Mouse (Mus musculus): ENCODE measurements at regions not wholly inside any gene's neighbourhood (a gene's known extent, or its start where the extent isn't known, plus 50 kb on each side); places are given as distances from the start of the nearest gene placed in this dataset.

DNA sequence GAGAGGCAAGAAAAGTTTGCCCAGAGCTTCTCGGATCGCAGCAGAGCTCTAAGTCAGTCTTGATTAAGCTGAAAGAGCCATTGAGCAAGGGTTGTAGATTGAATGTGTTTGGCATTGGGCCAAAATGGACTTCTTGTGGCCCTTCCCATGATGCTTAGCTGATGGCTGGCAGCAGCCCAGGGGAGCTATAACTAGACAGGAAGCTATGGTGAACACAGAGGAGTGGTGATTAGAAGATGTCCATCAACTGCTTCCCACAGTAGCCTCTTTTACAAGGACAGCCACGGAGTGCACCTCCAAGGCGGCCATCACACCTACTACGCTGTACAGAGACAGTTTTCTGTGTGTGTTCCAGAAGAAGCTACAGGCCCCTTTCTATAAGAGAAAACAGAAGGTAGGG, 116.4 kb upstream of the Map1b start:
- peak; percentile 53 for DNase-seq (ENCODE audit: low spot score)

DNA sequence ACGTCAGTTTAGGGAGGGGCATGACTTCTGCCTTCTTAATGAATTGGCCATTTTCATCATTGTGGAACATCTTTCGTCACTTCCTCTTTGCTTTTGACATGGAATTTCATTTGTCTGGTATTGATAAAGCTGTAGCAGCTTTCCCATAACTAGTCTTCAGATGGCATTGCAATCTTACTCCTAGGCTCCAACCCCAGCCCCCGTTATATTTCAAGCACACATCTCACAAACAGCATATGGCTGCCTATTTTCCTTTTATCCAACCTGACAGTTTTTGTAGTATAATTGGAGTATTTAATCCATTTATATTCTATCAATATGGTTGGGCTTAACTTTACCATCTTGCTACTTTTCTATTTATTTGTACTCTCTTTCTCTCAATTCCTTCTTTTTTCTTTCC, 114.5 kb upstream of the Map1b start:
- no peak for DNase-seq (ENCODE audit: low spot score)

DNA sequence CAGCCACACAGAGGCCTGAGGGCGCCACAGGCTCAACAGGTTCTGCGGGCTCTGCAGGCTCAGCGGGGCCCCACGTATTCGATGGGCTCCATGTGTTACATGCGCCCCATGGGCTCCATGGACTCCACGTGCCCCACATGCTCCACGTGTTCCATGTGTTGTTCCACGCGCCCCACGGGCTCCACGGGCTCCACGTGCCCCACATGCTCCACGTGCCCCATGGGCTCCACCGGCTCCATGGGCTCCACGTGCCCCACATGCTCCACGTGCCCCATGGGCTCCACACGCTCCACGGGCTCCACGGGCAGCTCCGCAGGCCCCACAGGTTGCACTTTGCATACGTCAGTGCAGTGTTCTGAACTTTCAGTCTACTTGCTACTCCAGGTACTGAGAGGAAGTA, 114.0 kb upstream of the Map1b start:
- DNase-seq (ENCODE audit: low spot score) = no peak

DNA sequence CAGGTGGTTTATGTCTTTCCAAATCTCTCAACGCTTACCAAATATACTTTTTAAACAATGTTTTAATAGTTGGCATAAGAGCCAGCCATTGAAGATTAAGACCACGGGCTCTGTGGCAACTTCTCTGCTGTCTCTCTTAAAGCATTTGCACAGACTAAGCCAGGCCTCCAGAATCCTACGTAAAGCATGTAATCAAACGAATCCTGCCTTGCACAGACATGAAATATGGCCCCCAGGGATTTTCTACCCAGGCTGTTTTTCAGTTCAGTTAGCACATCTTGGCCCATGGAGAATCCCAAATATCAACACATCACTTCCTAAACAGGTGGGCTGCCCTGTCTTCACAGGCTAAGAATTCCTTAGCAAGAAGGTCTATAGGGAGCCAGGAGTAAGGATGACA, 108.9 kb upstream of the Map1b start:
- DNase-seq (ENCODE audit: low spot score) = peak; percentile 21

DNA sequence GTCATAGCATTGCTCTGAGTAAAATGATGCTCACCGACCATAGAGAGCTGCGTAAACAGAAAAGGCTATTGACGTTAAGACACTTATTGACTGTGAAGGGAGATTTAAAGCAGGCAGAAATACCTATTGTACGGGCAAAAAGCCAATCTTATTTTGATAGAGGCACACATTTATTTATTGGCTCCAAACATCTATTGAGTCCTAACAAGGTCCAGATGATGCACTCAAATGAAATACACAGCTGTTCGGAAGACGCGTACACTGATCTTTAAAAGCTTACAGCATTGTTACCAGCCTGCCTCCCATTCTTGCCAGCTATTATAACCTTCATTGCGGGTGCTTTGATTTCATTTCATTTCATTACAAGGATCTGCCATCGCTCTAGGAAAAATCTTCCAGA, 102.0 kb upstream of the Map1b start:
- DNase-seq (ENCODE audit: low spot score) = no peak

DNA sequence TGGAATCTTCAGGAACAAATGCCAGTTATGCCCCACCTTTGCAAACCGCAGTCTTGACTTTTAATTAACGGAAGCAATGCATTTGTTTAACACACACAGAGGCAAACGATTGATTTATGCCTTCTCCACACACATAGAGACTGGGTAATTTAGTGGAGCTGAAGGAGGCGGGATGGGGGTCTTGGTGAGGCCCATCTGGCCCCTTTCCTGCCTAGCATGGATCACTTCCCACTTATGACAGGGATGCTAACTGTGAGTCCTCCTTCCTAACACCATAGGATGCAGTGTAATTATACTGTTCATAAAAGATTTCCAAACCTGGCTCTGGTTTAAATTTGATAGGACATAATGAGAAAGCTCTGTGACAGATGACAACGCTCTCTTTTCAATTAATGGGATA, 101.1 kb upstream of the Map1b start:
- peak; percentile 16 for DNase-seq (ENCODE audit: low spot score)

DNA sequence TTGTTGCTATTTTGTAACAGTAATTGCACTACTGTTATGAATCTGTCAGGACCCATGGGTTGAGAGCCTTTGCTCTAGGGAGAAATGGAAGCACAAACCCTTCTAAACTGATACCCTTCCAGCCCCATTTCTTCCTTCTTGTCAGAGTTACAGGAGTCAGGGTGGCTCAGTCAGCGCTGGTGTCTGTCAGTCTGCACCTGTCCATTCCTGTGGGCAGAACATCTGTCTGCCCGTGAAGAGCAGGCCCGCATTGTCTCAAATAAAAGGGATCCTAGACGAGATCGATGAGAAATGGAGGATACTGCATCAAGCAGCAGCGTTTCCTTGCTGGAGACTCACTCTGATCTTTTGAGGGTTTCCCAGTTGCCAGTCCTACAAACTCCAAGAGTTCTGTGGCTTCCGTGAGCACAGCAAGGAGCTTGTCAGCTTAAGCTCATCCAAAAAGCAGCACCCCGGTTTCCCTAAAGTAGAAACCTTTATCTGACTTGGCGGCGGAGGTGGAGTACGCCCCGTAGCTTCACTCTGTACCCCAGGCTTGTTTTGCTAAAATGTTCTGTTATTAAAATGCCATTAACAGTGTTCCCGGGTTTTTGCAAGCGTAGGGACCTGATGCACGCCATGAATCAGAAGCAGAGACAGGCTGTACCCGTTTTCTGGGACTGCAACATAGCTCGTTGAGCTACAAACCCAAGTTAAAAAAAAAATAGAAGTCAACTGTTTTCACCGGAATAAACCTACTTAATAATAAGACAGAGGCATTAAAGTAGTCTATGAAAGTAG, 95.6 kb upstream of the Map1b start:
- DNase-seq (ENCODE audit: low spot score) = no peak

DNA sequence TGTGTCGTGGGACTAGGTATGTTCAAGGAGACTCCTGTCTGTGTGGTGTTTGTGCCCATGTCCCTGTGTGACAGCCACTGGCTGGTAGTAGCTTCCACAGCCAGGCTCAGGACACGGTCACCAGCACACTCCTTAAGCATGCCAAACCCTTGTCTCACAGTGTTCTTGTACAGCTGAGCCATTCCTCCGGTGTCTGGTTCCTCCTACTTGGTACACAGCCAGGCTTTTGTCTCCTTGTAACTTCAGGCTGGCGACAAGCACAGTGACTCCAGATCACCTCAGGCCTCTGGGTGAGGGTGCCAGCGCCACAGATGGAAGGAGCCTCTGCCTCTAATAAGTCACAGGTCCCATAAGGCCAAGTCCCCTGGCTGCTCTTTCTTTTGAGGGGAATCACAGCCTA, 94.2 kb upstream of the Map1b start:
- DNase-seq (ENCODE audit: low spot score) = peak; percentile 35

DNA sequence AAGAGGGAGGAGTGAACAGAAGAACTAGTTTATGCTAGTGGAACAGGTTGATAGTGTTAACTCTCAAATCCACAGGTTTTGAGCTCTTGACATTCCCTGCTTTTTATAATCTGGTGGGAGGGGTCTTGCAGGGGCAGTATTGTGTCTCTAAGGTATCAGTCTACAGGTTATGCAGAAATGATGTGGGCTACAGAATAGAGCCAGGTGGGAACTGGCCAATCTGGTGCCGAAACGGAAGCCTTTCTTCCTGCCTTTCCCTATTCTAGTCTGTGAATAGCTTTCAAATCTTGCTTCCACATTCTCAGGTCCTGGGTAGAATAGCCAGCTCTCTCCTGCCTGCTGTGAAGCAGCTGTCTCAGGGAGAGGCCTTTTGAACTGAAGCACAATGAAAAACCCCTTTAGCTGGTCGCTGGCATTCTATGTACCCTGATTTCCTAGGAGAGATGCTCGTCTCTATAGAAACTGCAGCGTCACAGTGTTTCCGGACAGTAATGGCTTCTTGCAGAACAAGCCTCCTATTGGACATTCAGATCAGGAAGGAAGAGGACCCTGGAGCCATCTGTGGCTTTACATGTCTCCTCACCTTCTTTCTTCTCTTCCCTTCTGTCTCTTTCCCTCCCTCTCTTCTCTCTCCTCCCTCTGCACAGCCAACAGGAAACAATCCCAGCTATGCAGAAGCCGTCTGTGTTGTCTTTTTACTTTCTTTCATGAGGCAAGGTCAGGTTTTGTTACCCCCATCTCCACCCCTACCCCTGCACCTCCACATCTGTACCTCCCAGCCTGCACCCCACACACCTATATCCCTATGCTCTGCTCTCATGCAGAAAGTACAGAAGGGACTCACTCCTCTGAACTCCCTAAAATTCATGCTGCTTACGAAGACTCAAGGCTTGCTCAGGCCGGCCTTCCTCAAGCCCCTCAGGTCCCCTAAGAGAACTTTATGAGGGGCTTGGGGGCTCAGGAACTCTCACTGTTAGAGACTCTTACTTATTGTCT, 93.1 kb upstream of the Map1b start:
- no peak for DNase-seq (ENCODE audit: low spot score)

DNA sequence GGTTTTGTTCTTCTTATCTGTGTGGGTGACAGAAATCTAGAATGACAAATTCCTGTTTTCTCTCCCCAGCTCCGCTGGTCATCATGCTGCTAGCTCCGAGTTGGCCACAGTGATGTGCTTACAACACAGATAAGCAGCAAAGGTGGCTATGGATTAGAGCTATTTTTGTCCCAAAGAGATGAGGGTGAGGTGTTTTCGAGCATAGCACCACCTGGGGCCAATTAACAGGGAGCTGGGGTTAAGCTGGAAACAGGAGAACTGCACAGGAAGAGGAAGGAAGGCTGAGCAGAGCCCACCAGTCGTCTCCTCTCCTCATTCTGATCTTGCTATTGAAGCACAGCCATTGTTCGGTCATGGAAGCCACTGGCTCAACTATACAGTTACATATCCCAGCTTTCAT, 92.3 kb upstream of the Map1b start:
- no peak for DNase-seq (ENCODE audit: low spot score)

DNA sequence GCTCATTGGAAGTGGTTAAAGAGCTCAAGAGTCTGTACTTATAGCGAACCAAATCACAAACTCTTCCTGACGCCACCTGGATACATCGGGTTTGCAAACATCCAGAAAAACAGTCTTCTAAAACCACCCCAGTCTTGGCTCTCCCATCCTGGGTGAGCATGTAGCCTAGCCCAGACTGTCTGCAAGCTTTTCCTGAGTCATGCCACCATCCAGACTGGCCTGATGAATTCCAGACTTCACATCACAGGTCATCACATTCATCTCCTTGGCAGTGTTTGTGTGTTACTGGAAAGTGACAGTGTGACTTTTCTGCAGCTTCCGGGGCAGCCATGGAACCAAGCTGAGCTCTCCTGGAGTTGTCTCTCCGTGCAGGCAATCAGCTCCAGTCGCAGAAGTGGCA, 90.9 kb upstream of the Map1b start:
- peak; percentile 43 for DNase-seq (ENCODE audit: low spot score)

DNA sequence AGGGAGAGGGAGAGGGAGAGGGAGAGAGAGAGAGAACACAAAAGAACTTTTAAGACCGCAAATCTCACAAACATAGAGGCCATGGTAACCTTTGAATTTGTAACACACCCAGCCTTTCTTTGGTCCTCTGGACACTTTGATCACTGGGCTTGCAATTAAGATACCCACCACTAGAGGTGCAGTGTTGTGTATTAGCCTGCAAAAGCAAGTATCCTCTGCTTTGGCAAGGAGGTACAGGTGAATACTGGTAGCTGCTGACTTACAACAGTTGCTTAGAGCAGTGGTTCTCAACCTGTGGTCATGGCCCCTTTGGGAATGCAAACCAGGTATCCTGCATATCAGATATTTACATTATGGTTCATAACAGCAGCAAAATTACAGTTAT, 90.3 kb upstream of the Map1b start:
- DNase-seq (ENCODE audit: low spot score) = peak; percentile 28

DNA sequence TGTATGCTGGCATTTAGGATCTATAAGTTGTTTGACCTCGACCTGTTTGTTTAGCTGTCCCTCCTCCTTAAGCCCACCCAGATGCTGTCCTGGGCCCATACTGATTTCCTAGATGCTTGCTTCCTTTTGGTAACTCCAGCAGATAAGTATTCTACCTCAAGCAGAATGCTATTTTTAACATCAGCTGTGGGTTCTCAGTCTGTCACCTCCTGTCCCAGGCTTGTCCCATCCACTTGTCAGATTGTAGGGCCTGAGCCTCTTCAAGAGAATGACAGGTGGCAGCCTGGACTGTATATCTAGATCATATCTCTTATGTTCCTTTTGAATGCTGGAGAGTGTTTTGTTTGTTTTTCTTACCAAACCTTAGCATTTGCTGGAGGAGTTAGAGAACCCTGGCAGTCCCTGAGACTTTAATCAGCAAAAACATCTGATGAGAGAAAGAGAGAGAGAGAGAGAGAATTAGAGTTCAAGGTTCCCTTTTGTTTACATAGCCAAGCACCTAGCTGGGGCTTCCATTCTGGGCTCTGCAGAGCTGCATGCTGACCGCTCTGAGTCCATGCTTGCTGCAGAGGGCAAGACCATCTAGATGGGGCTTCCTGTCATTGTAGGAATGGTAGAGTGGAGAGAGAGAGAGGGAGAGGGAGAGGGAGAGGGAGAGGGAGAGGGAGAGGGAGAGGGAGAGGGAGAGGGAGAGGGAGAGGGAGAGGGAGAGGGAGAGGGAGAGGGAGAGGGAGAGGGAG, 89.7 kb upstream of the Map1b start:
- DNase-seq (ENCODE audit: low spot score) = no peak

DNA sequence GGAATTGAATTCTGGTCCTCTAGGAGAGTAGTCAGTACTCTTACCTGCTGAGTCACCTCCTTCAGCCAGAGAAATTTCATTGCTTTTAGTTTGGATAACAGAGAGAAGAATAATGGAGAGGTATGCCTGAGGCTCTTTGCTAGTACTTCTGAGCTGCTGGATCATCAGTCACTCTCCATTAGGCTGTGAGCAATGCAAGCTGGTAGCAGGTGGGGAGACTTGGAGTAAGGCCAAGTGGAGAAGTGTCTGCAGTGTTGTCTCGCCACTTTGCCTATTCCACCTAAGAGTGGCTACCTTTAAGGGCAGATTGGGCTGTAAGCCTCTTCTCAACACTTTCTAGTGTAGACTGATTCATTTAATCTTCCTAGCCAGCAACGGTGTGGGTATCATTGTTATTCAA, 81.6 kb upstream of the Map1b start:
- no peak for DNase-seq (ENCODE audit: low spot score)

DNA sequence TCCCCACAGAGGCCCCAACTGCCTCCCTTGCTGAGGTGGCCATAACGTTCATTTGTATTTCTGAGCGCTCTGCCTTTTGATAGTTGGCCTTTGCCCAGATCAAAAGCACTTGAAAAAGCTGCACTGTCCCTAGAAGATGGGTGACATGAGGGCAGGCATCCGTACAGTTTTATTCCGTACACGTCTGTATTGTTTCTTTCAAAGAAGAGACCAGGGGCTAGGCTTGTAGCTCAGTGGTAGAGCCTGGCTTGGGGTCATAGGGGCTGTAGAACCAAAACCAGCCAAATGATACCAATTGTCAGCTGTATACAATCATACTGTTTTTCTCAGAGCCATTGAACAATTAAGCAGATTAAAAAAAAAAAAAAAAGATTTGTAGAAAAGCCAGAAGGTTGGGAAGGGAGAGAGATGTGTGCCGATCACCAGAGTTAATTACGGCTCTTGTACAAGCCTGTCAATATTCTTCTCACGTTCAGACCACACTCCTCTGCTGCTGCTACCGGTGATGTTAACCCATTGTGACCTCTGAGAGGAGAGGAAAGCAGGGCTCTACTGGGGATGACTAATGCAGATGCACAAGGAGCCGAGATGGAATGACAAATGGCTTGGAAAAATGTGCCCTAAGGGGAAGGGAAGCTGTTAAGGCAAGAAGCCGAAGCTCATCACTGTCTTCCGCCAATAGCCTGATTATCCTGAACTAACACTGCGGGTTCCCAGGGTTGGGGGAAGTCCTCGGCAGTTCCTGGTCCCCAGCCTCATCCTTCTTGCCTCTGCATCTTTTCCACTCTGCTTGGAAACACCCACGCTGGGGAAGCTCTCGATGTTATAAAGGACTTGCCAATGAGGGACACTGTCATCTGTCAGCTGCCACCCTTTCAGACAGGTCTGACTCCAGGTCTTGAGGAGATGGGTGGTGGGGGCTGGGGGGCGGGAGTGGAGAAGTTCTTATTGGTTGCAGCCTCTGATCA, 77.8 kb upstream of the Map1b start:
- DNase-seq (ENCODE audit: low spot score) = no peak

DNA sequence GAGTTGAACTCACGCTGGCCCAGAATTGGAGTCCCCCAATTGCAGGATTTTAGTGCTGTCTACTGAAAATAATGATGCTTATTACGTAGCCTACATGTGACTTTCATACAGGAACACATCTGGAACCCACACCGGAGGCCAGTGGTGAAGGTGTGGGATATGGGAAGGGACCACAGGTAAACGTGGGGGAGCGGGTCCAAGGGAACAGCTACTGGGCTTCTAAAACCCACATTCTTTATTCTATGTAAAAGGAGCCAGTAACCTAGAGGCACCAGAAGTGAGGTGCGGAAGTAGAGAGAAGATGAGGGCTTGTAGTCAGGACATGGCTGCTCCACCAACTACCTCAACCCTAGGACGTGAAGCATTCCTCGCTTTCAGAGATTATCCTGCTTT, 76.9 kb upstream of the Map1b start:
- DNase-seq (ENCODE audit: low spot score) = no peak

DNA sequence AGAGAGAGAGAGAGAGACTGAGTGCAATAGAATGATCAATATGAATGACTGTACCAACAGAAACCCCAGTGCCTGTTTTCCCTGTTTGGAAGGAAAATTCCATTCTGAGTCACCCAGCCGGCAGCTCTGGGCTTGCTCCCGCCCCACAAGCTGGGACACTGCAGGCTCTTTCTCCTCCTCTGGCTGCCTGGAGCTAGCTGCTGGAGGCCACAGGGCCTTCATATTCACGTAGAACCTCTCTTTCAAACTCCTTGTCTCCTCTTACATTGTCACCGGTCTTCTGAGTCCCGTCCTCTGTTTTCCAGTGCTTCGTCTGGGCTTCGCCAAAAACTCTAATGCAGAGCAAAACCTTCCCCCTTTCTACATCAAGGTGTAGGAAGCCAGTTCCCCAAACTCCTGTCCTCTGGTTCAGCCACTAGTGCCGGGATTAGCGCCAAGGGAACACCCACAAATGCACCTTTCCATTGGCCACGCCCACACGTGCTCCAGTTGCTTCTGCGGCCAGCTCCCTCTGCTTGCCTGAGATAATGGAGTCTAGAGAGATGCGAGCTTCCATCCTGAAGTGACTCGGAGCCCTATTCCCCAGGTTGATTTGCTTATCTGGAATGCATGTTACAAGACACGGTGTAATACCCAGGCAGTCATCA, 76.4 kb upstream of the Map1b start:
- DNase-seq (ENCODE audit: low spot score) = peak; percentile 80

DNA sequence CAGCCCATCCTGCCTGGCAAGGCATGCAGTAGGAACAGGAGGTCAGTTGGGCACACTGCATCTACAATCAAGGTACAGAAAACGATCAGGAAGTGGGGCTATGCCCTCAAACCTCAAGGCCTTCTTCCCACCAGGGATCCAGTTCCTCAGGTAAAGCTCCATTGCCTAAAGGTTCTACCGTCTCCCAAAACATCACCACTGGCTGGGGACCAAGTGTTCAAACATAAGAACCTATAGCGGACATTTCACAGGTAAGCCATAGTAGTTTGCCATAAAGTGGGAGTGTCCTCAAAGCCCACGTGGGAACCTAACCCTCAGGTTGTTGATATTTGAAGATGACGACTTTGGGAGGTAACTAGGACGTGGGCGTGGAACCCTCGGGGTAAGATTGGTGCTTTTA, 72.3 kb upstream of the Map1b start:
- no peak for DNase-seq (ENCODE audit: low spot score)

DNA sequence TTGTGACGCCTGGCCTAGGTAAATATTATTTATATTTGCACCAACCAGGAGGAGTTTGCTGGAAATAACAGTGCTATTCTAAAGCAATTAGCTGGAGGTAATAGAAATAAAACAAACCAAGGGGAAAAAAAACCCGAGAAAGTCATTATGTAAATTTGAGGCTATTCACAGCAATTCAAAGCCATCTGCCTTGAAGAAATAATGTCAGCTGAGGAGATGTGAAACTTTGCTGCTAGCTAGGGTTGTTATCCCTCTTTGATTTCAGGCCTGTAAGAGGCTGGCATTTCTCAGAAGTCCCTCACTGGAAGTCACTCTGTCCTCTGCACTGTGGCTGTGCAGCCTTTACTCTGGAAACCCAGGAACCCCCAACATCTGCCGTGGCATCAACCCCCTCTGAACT, 67.5 kb upstream of the Map1b start:
- no peak for DNase-seq (ENCODE audit: low spot score)

DNA sequence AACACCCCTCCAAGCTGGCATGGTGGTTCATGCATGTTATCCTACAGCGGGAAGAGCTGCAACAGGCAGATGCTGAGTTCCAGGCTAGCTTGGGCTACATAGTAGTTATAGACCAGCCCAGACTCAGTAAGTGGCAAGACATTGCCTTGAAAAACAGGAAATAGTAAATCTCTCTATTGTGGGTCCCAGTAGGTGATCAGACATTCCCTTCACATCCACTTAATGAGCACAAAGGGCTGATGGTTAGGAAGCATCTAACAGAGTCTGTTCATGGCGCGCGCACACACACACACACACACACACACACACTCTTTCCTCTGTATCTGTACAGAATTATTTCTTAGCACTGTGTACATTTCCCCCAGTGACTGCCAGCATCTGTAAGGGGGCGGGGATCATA, 64.0 kb upstream of the Map1b start:
- DNase-seq (ENCODE audit: low spot score) = no peak

DNA sequence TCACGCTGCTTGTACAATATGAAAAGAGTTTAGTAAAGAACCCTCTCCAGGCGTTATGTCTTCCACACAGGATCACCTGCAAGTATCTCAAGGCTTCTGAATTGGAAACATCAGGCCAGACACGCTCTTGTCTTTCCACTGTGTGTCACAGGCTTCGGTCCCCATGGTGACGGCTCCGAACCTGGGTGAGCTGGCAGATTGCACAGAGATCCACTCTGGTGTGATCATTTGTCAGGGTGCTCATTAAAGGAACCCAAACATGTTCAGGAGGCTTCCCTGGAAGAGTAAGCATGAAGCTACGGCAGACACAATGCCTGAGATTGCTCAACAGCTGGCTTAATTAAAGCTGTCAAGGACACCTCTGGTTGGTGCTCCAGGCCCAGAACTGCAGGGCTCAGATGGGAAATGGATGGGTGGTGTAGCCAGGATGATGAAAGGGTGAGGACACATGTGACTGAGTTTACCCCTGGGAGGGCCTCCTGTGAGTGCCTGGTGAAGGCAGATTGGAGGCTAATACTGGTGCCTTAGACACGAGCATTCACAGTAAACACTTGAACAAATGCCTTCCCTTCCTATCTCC, 63.3 kb upstream of the Map1b start:
- DNase-seq (ENCODE audit: low spot score) = peak; percentile 76
